Mouse (Mus musculus): ENCODE data around the gene Zic1. TPM values are rescaled to one million over a fixed set of nuclear protein-coding genes. Genes with fewer than 3 reads are reported as not detected.

Zic1 gene
- polyA plus RNA-seq, 1 experiment: not detected

- 5% methylated on average over 9 of the region's 9 CpGs for WGBS
- no peaks in the 10 kb centered on the region for H3K4me1 ChIP-seq (ENCODE audit: control insufficient read depth, insufficient read depth, insufficient read length)
- H3K36me3 ChIP-seq (ENCODE audit: control insufficient read depth, insufficient read depth, low read length): no peaks in the 10 kb centered on the region
- no peak for DNase-seq (ENCODE audit: low read depth in 1 of 2, low spot score in 2 of 2)
- H3K4me3 ChIP-seq (ENCODE audit: extremely low read depth, insufficient read depth, insufficient read length): no peak overlapping the region
- peaks cover 13% of the 10 kb centered on the region for H3K27me3 ChIP-seq (ENCODE audit: control insufficient read depth, insufficient read depth, low read length)
- no peak for TF ChIP-seq POLR2A (IDR thresholded peaks at IDR 0.05; ENCODE audit: low read depth, low read length)
- TF ChIP-seq CTCF (IDR thresholded peaks at IDR 0.05; ENCODE audit: extremely low read depth, insufficient read depth, insufficient read length, insufficient replicate concordance): no peak
- H3K27ac ChIP-seq (ENCODE audit: insufficient read depth, low read length): no peak overlapping the region
Observed at GRCm38 (mm10) chr9:91380458-91380914, 14.9 kb upstream of the Zic1 start.

GRCm38 (mm10) chr9:91379781-91380457 is 14.3 kb upstream of the Zic1 start:
- no peak overlapping the region for H3K27ac ChIP-seq (ENCODE audit: insufficient read depth, low read length)
- peaks cover 13% of the 10 kb centered on the region for H3K27me3 ChIP-seq (ENCODE audit: control insufficient read depth, insufficient read depth, low read length)
- H3K4me3 ChIP-seq (ENCODE audit: extremely low read depth, insufficient read depth, insufficient read length): no peak overlapping the region
- WGBS: 6% methylated on average over 10 of the region's 10 CpGs
- H3K4me1 ChIP-seq (ENCODE audit: control insufficient read depth, insufficient read depth, insufficient read length): no peaks in the 10 kb centered on the region
- DNase-seq (ENCODE audit: low read depth in 1 of 2, low spot score in 2 of 2): no peak
- no peaks in the 10 kb centered on the region for H3K36me3 ChIP-seq (ENCODE audit: control insufficient read depth, insufficient read depth, low read length)
- TF ChIP-seq POLR2A (IDR thresholded peaks at IDR 0.05; ENCODE audit: low read depth, low read length): no peak
- TF ChIP-seq CTCF (IDR thresholded peaks at IDR 0.05; ENCODE audit: extremely low read depth, insufficient read depth, insufficient read length, insufficient replicate concordance): no peak

GRCm38 (mm10) chr9:91379300-91379635 is 13.7 kb upstream of the Zic1 start:
- no peaks in the 10 kb centered on the region for H3K4me1 ChIP-seq (ENCODE audit: control insufficient read depth, insufficient read depth, insufficient read length)
- peaks cover 12% of the 10 kb centered on the region for H3K27me3 ChIP-seq (ENCODE audit: control insufficient read depth, insufficient read depth, low read length)
- H3K36me3 ChIP-seq (ENCODE audit: control insufficient read depth, insufficient read depth, low read length): no peaks in the 10 kb centered on the region
- DNase-seq (ENCODE audit: low read depth in 1 of 2, low spot score in 2 of 2): no peak
- no peak overlapping the region for H3K4me3 ChIP-seq (ENCODE audit: extremely low read depth, insufficient read depth, insufficient read length)
- TF ChIP-seq POLR2A (IDR thresholded peaks at IDR 0.05; ENCODE audit: low read depth, low read length): no peak
- TF ChIP-seq CTCF (IDR thresholded peaks at IDR 0.05; ENCODE audit: extremely low read depth, insufficient read depth, insufficient read length, insufficient replicate concordance): no peak
- 11% methylated on average over 8 of the region's 8 CpGs for WGBS
- H3K27ac ChIP-seq (ENCODE audit: insufficient read depth, low read length): no peak overlapping the region

GRCm38 (mm10) chr9:91378411-91379299 is 13.0 kb upstream of the Zic1 start:
- peaks cover 11% of the 10 kb centered on the region for H3K27me3 ChIP-seq (ENCODE audit: control insufficient read depth, insufficient read depth, low read length)
- no peaks in the 10 kb centered on the region for H3K4me1 ChIP-seq (ENCODE audit: control insufficient read depth, insufficient read depth, insufficient read length)
- 6% methylated on average over 48 of the region's 48 CpGs for WGBS
- no peaks in the 10 kb centered on the region for H3K36me3 ChIP-seq (ENCODE audit: control insufficient read depth, insufficient read depth, low read length)
- H3K4me3 ChIP-seq (ENCODE audit: extremely low read depth, insufficient read depth, insufficient read length): no peak overlapping the region
- no peak overlapping the region for H3K27ac ChIP-seq (ENCODE audit: insufficient read depth, low read length)
- no peak for DNase-seq (ENCODE audit: low read depth in 1 of 2, low spot score in 2 of 2)
- TF ChIP-seq POLR2A (IDR thresholded peaks at IDR 0.05; ENCODE audit: low read depth, low read length): no peak
- TF ChIP-seq CTCF (IDR thresholded peaks at IDR 0.05; ENCODE audit: extremely low read depth, insufficient read depth, insufficient read length, insufficient replicate concordance): no peak

GRCm38 (mm10) chr9:91377873-91378150 is 12.2 kb upstream of the Zic1 start:
- Histone ChIP-seq H3K4me3 (ENCODE audit: extremely low read depth, insufficient read depth, insufficient read length) (no peak overlapping the region), H3K27ac (ENCODE audit: insufficient read depth, low read length) (no peak overlapping the region), H3K36me3 (ENCODE audit: control insufficient read depth, insufficient read depth, low read length) (no peaks in the 10 kb centered on the region), H3K4me1 (ENCODE audit: control insufficient read depth, insufficient read depth, insufficient read length) (no peaks in the 10 kb centered on the region), H3K27me3 (ENCODE audit: control insufficient read depth, insufficient read depth, low read length) (peaks cover 11% of the 10 kb centered on the region)
- no peak for DNase-seq (ENCODE audit: low read depth in 1 of 2, low spot score in 2 of 2)
- WGBS: 6% methylated on average over 16 of the region's 16 CpGs
- TF ChIP-seq CTCF (IDR thresholded peaks at IDR 0.05; ENCODE audit: extremely low read depth, insufficient read depth, insufficient read length, insufficient replicate concordance) (no peak), POLR2A (IDR thresholded peaks at IDR 0.05; ENCODE audit: low read depth, low read length) (no peak)

GRCm38 (mm10) chr9:91377036-91377872 is 11.6 kb upstream of the Zic1 start:
- Histone ChIP-seq H3K36me3 (ENCODE audit: control insufficient read depth, insufficient read depth, low read length) (no peaks in the 10 kb centered on the region), H3K27me3 (ENCODE audit: control insufficient read depth, insufficient read depth, low read length) (peaks cover 11% of the 10 kb centered on the region), H3K4me3 (ENCODE audit: extremely low read depth, insufficient read depth, insufficient read length) (no peak overlapping the region), H3K27ac (ENCODE audit: insufficient read depth, low read length) (no peak overlapping the region), H3K4me1 (ENCODE audit: control insufficient read depth, insufficient read depth, insufficient read length) (no peaks in the 10 kb centered on the region)
- 12% methylated on average over 14 of the region's 14 CpGs for WGBS
- DNase-seq (ENCODE audit: low read depth in 1 of 2, low spot score in 2 of 2): no peak
- no peak for TF ChIP-seq CTCF (IDR thresholded peaks at IDR 0.05; ENCODE audit: extremely low read depth, insufficient read depth, insufficient read length, insufficient replicate concordance)
- TF ChIP-seq POLR2A (IDR thresholded peaks at IDR 0.05; ENCODE audit: low read depth, low read length): no peak

All from spleen, adult 2 months (tissue).